Mouse (Mus musculus): ENCODE data around the gene Jag2.

Gene Jag2

GRCm38 (mm10) chr12:112941156-112941775 lies 11.7 kb upstream of the Jag2 start:
- DNase-seq (ENCODE audit: low spot score) = peak; percentile 21

- no peak for DNase-seq (ENCODE audit: low spot score)
These were observed 11.1 kb upstream of the Jag2 start for GRCm38 (mm10) chr12:112940710-112941109.

GRCm38 (mm10) chr12:112940238-112940637 lies 10.7 kb upstream of the Jag2 start:
- DNase-seq (ENCODE audit: low spot score) = no peak

GRCm38 (mm10) chr12:112938873-112939565 lies 9.4 kb upstream of the Jag2 start:
- no peak for DNase-seq (ENCODE audit: low spot score)

GRCm38 (mm10) chr12:112938366-112938765 lies 8.8 kb upstream of the Jag2 start:
- DNase-seq (ENCODE audit: low spot score) = no peak

- DNase-seq (ENCODE audit: low spot score) = no peak
These were observed 8.3 kb upstream of the Jag2 start for GRCm38 (mm10) chr12:112937906-112938305.

- no peak for DNase-seq (ENCODE audit: low spot score)
These were observed 3.1 kb upstream of the Jag2 start for GRCm38 (mm10) chr12:112932647-112933046.

- no peak for DNase-seq (ENCODE audit: low spot score)
These were observed 955 bp downstream of the Jag2 start for GRCm38 (mm10) chr12:112928401-112929241.

GRCm38 (mm10) chr12:112927265-112927664 lies 2.3 kb downstream of the Jag2 start:
- no peak for DNase-seq (ENCODE audit: low spot score)

GRCm38 (mm10) chr12:112925950-112926349 lies 3.6 kb downstream of the Jag2 start:
- DNase-seq (ENCODE audit: low spot score) = no peak

- DNase-seq (ENCODE audit: low spot score) = no peak
These were observed 7.0 kb downstream of the Jag2 start for GRCm38 (mm10) chr12:112922541-112922940.

GRCm38 (mm10) chr12:112921518-112921917 lies 8.1 kb downstream of the Jag2 start:
- DNase-seq (ENCODE audit: low spot score) = no peak

GRCm38 (mm10) chr12:112917906-112918305 lies 11.7 kb downstream of the Jag2 start:
- no peak for DNase-seq (ENCODE audit: low spot score)

- DNase-seq (ENCODE audit: low spot score) = no peak
These were observed 12.1 kb downstream of the Jag2 start for GRCm38 (mm10) chr12:112917486-112917885.

- DNase-seq (ENCODE audit: low spot score) = no peak
These were observed 12.7 kb downstream of the Jag2 start for GRCm38 (mm10) chr12:112916698-112917400.

- no peak for DNase-seq (ENCODE audit: low spot score)
These were observed 14.0 kb downstream of the Jag2 start for GRCm38 (mm10) chr12:112915587-112915986.

- DNase-seq (ENCODE audit: low spot score) = no peak
These were observed 15.0 kb downstream of the Jag2 start for GRCm38 (mm10) chr12:112914527-112914926.

GRCm38 (mm10) chr12:112912951-112913745 lies 16.4 kb downstream of the Jag2 start:
- no peak for DNase-seq (ENCODE audit: low spot score)

GRCm38 (mm10) chr12:112911701-112912100 lies 17.9 kb downstream of the Jag2 start:
- no peak for DNase-seq (ENCODE audit: low spot score)

- DNase-seq (ENCODE audit: low spot score) = no peak
These were observed 20.6 kb downstream of the Jag2 start for GRCm38 (mm10) chr12:112908991-112909390.

- no peak for DNase-seq (ENCODE audit: low spot score)
These were observed 24.6 kb downstream of the Jag2 start for GRCm38 (mm10) chr12:112905001-112905400.

Data from c-Kit-positive CD71-positive TER-119-positive erythroid progenitor cells, embryonic 14.5 days (primary cell).